Mouse (Mus musculus): ENCODE measurements around the gene Ptprc.

DNA sequence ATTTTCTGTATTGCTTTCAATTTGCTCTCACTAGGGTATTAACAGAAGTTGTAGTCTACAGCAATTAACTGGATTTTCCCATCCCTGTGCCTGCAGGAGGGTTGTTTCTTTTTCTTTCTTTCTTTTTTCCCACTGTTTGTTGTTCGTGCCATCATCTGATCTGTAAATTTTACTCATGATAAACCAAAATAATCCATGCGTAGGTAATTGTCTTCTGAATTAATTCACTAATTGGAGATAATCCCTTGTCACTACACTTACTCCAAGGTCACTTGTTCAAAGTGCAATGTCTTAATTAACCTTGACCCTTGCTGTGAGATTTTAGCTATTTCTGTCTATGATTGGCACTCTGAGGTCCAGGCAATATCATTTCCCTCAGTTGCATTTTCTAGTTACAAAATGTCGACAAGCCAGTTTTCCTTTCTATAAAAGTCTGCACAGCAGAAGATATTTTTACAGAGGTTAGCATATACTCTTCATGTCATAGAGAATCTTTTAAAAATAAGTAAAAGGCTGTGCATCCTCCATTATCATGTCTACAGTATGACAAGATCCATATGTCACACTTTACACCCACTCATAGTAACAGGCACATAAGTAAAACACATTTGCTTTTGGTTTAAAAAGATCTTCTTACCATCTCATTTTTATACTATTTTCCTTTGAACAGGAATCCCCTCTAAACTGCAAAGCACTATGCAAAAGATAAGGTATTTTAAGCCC lies 39.4 kb upstream of the Ptprc start:
- TF ChIP-seq CTCF (IDR thresholded peaks at IDR 0.05; ENCODE audit: control insufficient read depth, insufficient read depth, insufficient replicate concordance, low read depth, low read length), result no peak
- TF ChIP-seq POLR2A (IDR thresholded peaks at IDR 0.05; ENCODE audit: control insufficient read depth, low read depth, low read length), result no peak

Data from testis, adult 2 months (tissue).